Mouse (Mus musculus): ENCODE measurements around the gene Enc1. TPM values are rescaled to one million over a fixed set of nuclear protein-coding genes. Genes with fewer than 3 reads are reported as not detected.

Gene Enc1
- polyA plus RNA-seq, 1 experiment: 4.4 TPM

DNA sequence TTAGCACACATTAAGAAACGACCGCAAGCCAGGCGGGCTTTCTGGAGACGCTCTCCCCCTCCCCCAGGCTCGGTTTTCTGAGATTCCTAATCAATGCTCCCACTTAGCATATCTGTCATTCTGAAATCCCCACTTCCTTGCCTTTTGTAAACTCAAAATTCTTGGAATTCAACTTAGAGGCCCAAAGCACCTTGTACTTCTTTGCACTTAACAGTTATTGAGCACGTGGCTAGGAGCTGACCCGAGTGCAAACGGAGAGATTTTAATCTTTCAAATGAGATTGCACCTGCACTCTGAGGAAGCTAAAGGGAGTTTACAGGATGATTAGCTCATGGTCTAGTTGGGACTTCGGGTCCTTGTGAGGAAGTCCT lies 42.0 kb downstream of the Enc1 start:
- H3K27me3 ChIP-seq (ENCODE audit: control insufficient read depth, insufficient read depth, low read length): no peaks in the 10 kb centered on the region

DNA sequence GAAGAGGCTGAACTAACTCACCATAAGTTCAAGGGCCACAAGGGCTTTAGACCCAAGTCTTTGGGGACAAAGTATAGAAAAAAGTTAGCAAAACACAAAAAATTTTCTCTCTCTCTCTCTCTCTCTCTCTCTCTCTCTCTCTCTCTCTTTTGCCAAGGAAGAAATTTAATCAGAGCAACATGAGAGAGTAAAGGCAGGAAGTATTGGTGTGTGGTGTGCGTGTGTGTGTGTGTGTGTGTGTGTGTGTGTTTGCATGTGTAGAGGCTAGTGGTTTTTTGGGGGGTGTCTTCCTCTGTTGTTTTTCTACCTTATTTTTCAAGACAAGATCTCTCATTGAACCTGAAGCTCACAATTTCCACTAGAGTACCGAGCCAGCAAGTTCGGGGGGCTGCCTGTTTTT lies 46.1 kb downstream of the Enc1 start:
- Histone ChIP-seq H3K4me1 (ENCODE audit: control insufficient read depth, insufficient read depth, insufficient read length) (no peaks in the 10 kb centered on the region), H3K27ac (ENCODE audit: insufficient read depth, low read length) (peak overlapping the region; percentile 38; the same call in 1 of the 2 replicates), H3K4me3 (ENCODE audit: extremely low read depth, insufficient read depth, insufficient read length) (no peak overlapping the region), H3K27me3 (ENCODE audit: control insufficient read depth, insufficient read depth, low read length) (no peaks in the 10 kb centered on the region), H3K36me3 (ENCODE audit: control insufficient read depth, insufficient read depth, low read length) (no peaks in the 10 kb centered on the region)
- DNase-seq (ENCODE audit: low read depth in 1 of 2, low spot score in 2 of 2): no peak
- TF ChIP-seq POLR2A (IDR thresholded peaks at IDR 0.05; ENCODE audit: low read depth, low read length): no peak
- TF ChIP-seq CTCF (IDR thresholded peaks at IDR 0.05; ENCODE audit: extremely low read depth, insufficient read depth, insufficient read length, insufficient replicate concordance): no peak
- WGBS: 61% methylated on average over 3 of the region's 3 CpGs

More for the DNA sequence above, 42.0 kb downstream of the Enc1 start:
- H3K4me1 ChIP-seq (ENCODE audit: control insufficient read depth, insufficient read depth, insufficient read length): no peaks in the 10 kb centered on the region
- TF ChIP-seq CTCF (IDR thresholded peaks at IDR 0.05; ENCODE audit: extremely low read depth, insufficient read depth, insufficient read length, insufficient replicate concordance) (no peak), POLR2A (IDR thresholded peaks at IDR 0.05; ENCODE audit: low read depth, low read length) (no peak)
- no peak for DNase-seq (ENCODE audit: low read depth in 1 of 2, low spot score in 2 of 2)
- no peak overlapping the region for H3K27ac ChIP-seq (ENCODE audit: insufficient read depth, low read length)
- 35% methylated on average over 9 of the region's 9 CpGs for WGBS
- H3K36me3 ChIP-seq (ENCODE audit: control insufficient read depth, insufficient read depth, low read length): no peaks in the 10 kb centered on the region
- H3K4me3 ChIP-seq (ENCODE audit: extremely low read depth, insufficient read depth, insufficient read length): no peak overlapping the region

DNA sequence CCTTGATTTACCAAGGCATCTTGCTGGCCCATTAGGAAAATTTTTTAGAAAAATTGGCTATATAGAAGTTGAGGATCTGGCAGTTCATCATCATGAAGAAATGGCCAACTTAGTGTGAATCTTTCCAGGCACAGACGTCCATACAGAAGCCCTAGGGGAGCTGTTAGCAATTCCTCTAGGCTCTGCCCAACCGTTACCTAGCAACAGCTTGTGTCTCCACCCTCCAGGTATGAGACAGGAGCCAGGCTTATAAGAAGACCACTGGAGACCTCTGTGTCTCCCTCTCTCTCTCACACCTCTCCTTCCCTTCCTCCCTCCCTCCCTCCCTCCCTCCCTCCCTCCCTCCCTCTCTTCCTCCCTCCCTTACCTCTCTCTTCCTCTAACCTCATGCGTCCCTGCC lies 49.8 kb downstream of the Enc1 start:
- TF ChIP-seq CTCF (IDR thresholded peaks at IDR 0.05; ENCODE audit: extremely low read depth, insufficient read depth, insufficient read length, insufficient replicate concordance) (no peak), POLR2A (IDR thresholded peaks at IDR 0.05; ENCODE audit: low read depth, low read length) (no peak)
- Histone ChIP-seq H3K27me3 (ENCODE audit: control insufficient read depth, insufficient read depth, low read length) (no peaks in the 10 kb centered on the region), H3K4me3 (ENCODE audit: extremely low read depth, insufficient read depth, insufficient read length) (no peak overlapping the region), H3K4me1 (ENCODE audit: control insufficient read depth, insufficient read depth, insufficient read length) (peaks cover 4% of the 10 kb centered on the region; the same call in 1 of the 2 replicates), H3K36me3 (ENCODE audit: control insufficient read depth, insufficient read depth, low read length) (no peaks in the 10 kb centered on the region), H3K27ac (ENCODE audit: insufficient read depth, low read length) (no peak overlapping the region)
- 47% methylated on average over 3 of the region's 3 CpGs for WGBS
- no peak for DNase-seq (ENCODE audit: low read depth in 1 of 2, low spot score in 2 of 2)

DNA sequence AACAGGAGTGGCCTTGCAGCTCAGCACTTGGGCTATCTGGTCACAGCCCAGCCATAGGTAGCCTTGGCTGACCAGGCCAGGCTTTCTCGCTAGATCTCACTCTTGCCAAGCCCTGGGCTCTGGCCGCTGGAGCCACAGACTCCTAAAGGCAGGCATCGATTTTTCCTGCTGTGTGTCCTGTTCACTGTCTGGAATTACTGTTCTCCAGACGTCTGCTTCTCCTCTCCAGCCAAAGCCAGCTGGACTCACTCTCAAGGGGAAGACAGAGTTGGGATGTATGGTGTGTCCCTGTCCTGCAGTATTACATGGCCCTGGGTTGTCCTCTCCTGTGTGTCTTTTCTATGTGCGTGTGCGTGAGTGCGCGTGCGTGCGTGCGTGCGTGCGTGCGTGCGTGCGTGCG lies 50.4 kb downstream of the Enc1 start:
- no peak for DNase-seq (ENCODE audit: low read depth in 1 of 2, low spot score in 2 of 2)
- Histone ChIP-seq H3K4me3 (ENCODE audit: extremely low read depth, insufficient read depth, insufficient read length) (no peak overlapping the region), H3K4me1 (ENCODE audit: control insufficient read depth, insufficient read depth, insufficient read length) (peaks cover 4% of the 10 kb centered on the region; the same call in 1 of the 2 replicates), H3K36me3 (ENCODE audit: control insufficient read depth, insufficient read depth, low read length) (no peaks in the 10 kb centered on the region), H3K27me3 (ENCODE audit: control insufficient read depth, insufficient read depth, low read length) (no peaks in the 10 kb centered on the region), H3K27ac (ENCODE audit: insufficient read depth, low read length) (no peak overlapping the region)
- no peak for TF ChIP-seq POLR2A (IDR thresholded peaks at IDR 0.05; ENCODE audit: low read depth, low read length)
- WGBS: 88% methylated on average over 17 of the region's 17 CpGs

DNA sequence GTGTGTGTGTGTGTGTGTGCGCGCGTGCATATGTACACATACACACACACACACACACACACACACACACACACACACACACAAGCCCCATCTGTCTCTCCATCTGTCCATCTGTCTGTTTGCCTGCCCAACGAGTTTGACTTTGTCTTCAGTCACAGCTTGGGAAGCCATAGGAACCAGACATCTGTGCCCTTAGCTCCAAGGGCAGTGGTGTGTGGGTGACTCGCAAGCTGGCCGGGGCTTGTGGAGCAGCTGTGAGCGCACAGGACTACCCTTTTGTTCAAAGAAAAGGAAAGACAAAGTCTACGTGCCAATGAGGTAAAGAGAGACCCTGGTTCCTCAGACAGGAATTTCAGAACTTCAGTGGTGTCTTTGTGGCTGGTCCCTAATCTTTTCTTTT lies 51.1 kb downstream of the Enc1 start:
- Histone ChIP-seq H3K27me3 (ENCODE audit: control insufficient read depth, insufficient read depth, low read length) (no peaks in the 10 kb centered on the region), H3K36me3 (ENCODE audit: control insufficient read depth, insufficient read depth, low read length) (no peaks in the 10 kb centered on the region), H3K4me3 (ENCODE audit: extremely low read depth, insufficient read depth, insufficient read length) (no peak overlapping the region), H3K27ac (ENCODE audit: insufficient read depth, low read length) (no peak overlapping the region), H3K4me1 (ENCODE audit: control insufficient read depth, insufficient read depth, insufficient read length) (peaks cover 4% of the 10 kb centered on the region; the same call in 1 of the 2 replicates)
- WGBS: 76% methylated on average over 8 of the region's 8 CpGs
- no peak for DNase-seq (ENCODE audit: low read depth in 1 of 2, low spot score in 2 of 2)
- TF ChIP-seq POLR2A (IDR thresholded peaks at IDR 0.05; ENCODE audit: low read depth, low read length) (no peak), CTCF (IDR thresholded peaks at IDR 0.05; ENCODE audit: extremely low read depth, insufficient read depth, insufficient read length, insufficient replicate concordance) (no peak)

DNA sequence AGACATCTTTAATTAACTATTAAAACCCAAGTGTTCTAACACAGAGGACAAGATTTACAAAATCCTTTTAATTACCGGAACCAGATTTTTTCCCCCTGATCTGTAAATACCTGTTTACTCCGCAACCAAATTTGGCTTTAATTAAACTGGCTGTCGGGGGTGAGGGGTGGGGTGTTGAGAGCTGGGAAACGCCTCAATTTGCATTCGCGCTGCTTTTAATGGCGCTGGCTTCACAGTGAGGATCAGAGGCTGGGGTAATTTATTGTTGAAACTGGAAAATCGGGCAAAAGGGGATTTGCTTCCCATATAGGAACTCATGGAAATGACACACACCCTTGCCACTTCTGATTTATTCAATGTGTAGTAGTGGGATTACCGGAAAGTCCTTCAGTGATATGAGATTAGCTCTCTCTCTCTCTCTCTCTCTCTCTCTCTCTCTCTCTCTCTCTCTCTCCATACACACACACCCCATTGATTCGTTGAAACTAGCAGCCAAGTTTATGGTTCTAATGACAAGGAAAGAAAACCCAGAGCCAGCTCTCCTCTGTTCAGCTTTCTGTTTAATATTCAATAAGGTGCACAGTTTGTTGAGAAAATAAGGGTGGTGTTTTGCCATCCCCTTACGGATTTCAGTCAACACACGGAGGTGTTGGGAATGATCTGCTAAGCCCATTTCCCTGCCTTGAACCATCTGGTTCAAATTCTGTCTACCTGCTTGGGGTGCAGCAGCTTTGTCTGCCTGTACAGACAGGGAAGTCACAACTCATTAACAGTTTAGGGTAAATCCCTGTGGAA lies 51.7 kb downstream of the Enc1 start:
- TF ChIP-seq POLR2A (IDR thresholded peaks at IDR 0.05; ENCODE audit: low read depth, low read length) (no peak), CTCF (IDR thresholded peaks at IDR 0.05; ENCODE audit: extremely low read depth, insufficient read depth, insufficient read length, insufficient replicate concordance) (no peak)

More for the DNA sequence above, 51.7 kb downstream of the Enc1 start:
- H3K4me1 ChIP-seq (ENCODE audit: control insufficient read depth, insufficient read depth, insufficient read length): peaks cover 4% of the 10 kb centered on the region; the same call in 1 of the 2 replicates
- no peak overlapping the region for H3K4me3 ChIP-seq (ENCODE audit: extremely low read depth, insufficient read depth, insufficient read length)
- H3K27ac ChIP-seq (ENCODE audit: insufficient read depth, low read length): no peak overlapping the region
- DNase-seq (ENCODE audit: low read depth in 1 of 2, low spot score in 2 of 2): no peak
- no peaks in the 10 kb centered on the region for H3K36me3 ChIP-seq (ENCODE audit: control insufficient read depth, insufficient read depth, low read length)
- 87% methylated on average over 12 of the region's 12 CpGs for WGBS
- no peaks in the 10 kb centered on the region for H3K27me3 ChIP-seq (ENCODE audit: control insufficient read depth, insufficient read depth, low read length)

All from spleen, adult 2 months (tissue).